Mouse (Mus musculus) adrenal gland, postnatal 0 days (tissue): ENCODE data around the gene Pcif1. TPM values are rescaled to one million over a fixed set of nuclear protein-coding genes. Genes with fewer than 3 reads are reported as not detected.

ENCODE experiments used
- polyA plus RNA-seq: library from polyadenylated mRNA; unstranded; fragments of >200 nt; fragmentation: Nextera tagmentation; extraction: Ambion mirVana; gene quantifications from 2 replicates; pipeline ENCODE4 v1.2.1, GENCODE M21; 2015

The Pcif1 gene
- 65.8 and 77.0 TPM in 2 replicates for polyA plus RNA-seq

DNA sequence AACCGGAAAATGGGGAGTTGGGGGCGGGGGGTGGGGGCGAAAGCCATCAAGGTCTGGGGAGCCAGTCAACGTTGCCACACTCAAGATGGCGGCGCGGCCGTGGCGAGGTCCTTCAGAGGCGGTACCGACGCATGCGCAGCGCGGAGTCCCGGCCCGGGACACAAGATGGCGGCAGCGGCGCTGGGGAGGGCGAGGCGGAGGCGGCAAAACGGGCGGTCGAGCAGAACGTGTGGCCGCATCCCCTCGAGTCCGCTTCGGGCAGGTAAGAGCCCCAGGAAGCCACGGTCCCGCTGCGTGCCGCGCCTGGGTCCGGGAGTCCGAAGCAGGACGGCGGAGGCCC is at the start of gene Pcif1:
Gene Pcif1 (plus strand): TSS at position 77 of the 340 bp plus-strand sequence.

DNA sequence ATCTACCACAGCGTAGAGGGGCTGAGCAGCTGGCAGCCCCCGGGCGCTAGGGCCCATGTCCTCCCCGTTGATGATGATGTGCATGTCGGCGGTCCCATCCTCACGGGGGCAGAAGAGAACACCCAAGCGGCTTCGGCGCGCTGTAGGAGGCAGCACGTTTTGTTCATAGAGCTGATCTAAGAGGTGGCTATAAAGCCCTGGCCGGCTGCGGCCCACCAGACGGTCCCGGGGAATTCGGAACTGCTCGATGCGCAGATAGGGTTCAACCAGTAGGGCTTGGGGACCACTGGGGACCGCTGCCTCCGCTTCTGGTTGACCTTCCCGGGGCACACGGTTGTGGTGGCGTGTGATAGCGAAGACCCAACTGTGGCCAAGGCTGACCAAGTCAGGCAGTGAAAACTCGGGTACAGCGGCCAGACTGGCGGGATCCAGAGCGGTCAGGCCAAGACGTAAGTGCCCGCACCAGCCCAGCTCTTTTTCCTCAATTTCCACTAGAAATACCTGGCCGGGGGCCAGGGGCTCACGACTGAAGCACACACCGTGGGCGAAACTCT is 46.3 kb upstream of the Pcif1 start, which contains the start of gene Ctsa:
Gene Ctsa (plus strand): TSS at position 126 of the 554 bp plus-strand sequence.

DNA sequence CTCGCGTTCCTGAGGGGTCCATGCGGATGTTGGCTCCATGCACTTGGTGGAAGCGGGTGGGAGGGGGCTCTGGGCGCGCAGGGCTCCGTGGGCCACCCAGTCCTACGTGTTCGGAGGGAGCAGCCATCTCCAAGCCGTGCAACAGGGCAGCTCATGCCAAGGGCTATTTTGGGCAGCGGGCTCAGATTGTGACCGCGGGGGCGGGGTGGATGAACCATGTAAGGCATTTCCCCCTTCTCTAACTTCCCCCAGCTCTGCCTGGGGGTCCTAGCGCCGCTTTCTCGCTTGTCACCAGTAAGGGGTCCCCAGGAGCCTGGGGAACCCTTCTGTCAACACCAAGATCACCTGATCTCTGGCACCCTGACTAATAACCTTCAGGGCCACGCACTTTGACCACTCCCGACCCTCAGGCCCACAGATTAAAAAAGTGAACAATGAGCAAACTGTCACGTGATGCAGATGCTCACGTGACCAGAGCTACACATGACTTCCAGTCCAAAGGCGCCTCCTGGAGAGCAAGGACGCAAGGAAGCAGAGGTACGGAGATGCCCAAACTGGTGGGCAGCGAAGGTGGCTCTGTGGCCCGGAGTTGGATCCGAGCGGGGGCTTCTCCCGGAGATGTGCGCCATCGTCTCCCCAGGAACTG is 45.7 kb upstream of the Pcif1 start, which contains the start of gene Neurl2:
Gene Neurl2 (minus strand): TSS at position 143 of the 646 bp plus-strand sequence.

DNA sequence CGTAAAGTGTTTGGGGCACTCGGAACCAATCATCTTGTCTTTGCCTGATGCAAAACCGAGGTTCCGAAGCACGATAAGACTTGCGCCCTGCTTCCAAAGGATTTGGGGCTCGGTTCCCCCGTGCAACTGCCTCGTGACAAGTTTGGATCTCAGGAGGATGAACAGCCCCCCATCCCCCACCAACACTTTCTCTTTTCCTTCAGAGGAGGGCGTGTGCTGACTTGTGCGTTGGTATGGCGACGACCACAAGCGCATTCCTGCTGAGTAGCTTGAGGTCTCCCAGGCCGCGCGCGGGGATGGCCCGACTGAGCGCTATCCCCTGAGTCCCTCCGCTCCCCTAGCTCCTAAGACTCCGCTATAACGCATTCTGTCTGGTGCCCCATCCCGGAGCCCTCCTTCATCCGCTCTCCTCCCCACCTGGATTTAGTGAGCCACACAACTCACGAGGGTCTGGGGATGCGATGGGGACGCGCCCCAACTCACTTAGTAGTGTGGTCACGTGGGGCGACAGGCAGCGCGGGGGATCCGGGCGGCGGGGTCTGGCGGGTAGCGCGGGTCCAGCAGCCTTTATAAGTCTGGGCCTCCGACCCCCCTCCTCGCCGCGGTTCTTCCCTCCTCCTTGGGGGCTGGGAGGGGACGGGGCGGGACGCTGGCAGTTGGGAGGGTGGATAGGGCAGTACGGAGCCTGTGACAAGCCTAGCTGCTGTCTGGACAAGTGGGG is 21.8 kb upstream of the Pcif1 start, which contains the start of gene Pltp:
Gene Pltp (minus strand): TSS at position 611 of the 721 bp plus-strand sequence.

DNA sequence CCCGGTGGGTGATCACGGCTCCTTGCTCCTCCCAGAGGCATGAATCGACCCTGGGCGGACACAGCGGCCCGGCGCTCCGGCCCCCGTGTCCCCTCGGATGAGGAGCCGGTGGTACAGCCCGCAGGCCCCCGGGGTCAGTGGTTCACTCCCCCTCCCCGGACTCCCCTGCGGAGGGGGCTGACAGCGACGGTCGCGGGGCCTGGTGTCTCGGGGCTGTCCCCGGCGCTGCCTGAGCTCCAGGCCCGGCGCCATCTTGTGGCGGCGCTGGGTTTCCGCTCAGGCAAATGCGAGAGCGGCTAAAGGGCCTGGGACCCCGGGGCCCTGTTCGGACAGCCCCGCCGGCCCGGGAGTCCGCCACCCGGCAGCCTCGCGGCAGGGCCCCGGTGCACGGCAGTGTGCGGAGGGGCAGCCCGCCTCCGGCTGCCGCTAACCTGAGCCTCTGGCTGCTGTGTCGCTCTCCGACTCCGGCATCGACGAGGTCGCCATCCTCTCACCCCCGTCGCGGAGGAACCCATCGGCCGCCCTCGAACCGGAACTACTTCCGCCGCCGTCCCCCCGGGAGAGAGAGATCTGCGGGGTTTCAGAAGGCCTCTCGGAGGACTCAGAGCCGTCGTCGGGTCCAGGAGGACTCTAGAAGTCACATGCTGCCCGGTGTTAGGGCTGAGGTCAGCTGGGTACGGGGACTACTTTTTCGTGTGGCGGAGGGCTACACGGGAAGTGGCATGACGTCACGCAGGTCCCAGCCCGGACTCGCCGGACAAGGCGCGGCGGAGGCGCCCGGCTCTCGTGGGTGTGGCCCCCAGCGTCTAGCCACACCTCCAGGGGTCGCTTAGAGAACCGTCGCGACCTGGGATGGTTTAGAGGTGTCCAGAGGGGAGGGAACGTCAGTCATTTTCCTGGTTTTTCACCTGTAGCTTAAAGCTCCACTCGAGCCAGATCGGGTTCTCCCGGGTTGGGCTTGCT is 32.3 kb downstream of the Pcif1 start, which contains the start of gene Zfp335:
Gene Zfp335 (minus strand): TSS at position 672 of the 963 bp plus-strand sequence.

DNA sequence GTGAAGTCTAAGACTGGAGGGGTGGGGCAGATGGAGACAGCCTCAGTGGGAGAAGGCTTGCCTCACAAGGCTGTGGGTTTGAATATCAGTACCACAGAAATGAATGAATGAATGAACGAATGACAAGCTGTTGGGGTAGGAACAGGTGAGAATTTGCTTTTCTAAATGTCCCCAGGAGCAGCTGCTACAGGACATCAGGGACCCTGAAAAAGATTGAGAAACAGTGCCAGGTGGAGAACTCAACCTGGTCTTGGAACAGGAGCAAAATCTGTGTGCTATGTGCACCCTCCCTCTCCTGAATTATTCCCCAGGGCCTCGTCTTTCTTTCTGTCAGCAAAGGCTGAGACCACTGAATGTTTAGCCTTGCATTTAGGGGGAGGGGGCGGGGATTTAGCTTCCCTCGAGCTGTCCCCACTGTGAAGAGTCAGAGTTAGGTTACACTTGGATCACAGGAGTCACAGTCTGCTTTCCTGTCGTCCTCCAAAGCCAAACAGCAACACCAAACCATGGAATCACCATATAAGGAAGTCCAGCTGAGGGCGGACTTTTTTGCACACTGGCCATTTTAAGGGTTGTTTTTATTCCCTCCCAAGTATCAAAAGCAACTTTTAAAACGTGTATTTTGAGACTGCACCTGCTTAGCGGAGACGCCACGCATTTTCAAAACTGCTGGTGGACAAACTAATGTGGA is 61.2 kb downstream of the Pcif1 start, which contains the start of gene Mmp9:
Gene Mmp9 (plus strand): TSS at position 641 of the 691 bp plus-strand sequence.

Other genes with a start within 250 kb of the Pcif1 start
- not detected in 2 replicates for gene Wfdc16, start 240.5 kb upstream of the Pcif1 start, polyA plus RNA-seq
- gene Wfdc10, start 223.3 kb upstream of the Pcif1 start, polyA plus RNA-seq: 0.33 TPM in 1 of 2 replicates, not detected in the other
- gene Wfdc9, start 222.7 kb upstream of the Pcif1 start, polyA plus RNA-seq: not detected in 2 replicates
- not detected in 2 replicates for gene Wfdc11, start 205.2 kb upstream of the Pcif1 start, polyA plus RNA-seq
- 0.21 and 0.61 TPM in 2 replicates for gene Wfdc13, start 194.2 kb upstream of the Pcif1 start, polyA plus RNA-seq
- gene Spint4, start 180.8 kb upstream of the Pcif1 start, polyA plus RNA-seq: not detected in 2 replicates
- gene Spint5, start 164.0 kb upstream of the Pcif1 start, polyA plus RNA-seq: not detected in 2 replicates
- 0.30 and 0.70 TPM in 2 replicates for gene Wfdc3, start 133.4 kb upstream of the Pcif1 start, polyA plus RNA-seq
- 52.3 and 62.8 TPM in 2 replicates for gene Dnttip1, start 133.3 kb upstream of the Pcif1 start, polyA plus RNA-seq
- gene Ube2c, start 109.4 kb upstream of the Pcif1 start, polyA plus RNA-seq: 79.0 and 81.0 TPM in 2 replicates
- gene Tnnc2, start 99.3 kb upstream of the Pcif1 start, polyA plus RNA-seq: 19.4 and 89.9 TPM in 2 replicates
- 34.8 and 51.2 TPM in 2 replicates for gene Snx21, start 93.5 kb upstream of the Pcif1 start, polyA plus RNA-seq
- gene Acot8, start 74.4 kb upstream of the Pcif1 start, polyA plus RNA-seq: 15.9 and 18.7 TPM in 2 replicates
- gene Zswim3, start 74.2 kb upstream of the Pcif1 start, polyA plus RNA-seq: 4.1 and 4.6 TPM in 2 replicates
- gene Zswim1, start 56.6 kb upstream of the Pcif1 start, polyA plus RNA-seq: 7.9 and 12.0 TPM in 2 replicates
- not detected in 2 replicates for gene Spata25, start 50.8 kb upstream of the Pcif1 start, polyA plus RNA-seq
- gene Ctsa, start 46.4 kb upstream of the Pcif1 start, polyA plus RNA-seq: 120 and 175 TPM in 2 replicates
- 6.9 and 7.3 TPM in 2 replicates for gene Neurl2, start 45.8 kb upstream of the Pcif1 start, polyA plus RNA-seq
- 15.2 and 19.5 TPM in 2 replicates for gene Pltp, start 21.6 kb upstream of the Pcif1 start, polyA plus RNA-seq
- 5.2 and 6.4 TPM in 2 replicates for gene Zfp335, start 32.5 kb downstream of the Pcif1 start, polyA plus RNA-seq
- 1.8 and 2.3 TPM in 2 replicates for gene Mmp9, start 61.5 kb downstream of the Pcif1 start, polyA plus RNA-seq
- 1.0 and 2.0 TPM in 2 replicates for gene Slc12a5, start 81.5 kb downstream of the Pcif1 start, polyA plus RNA-seq
- 23.1 and 27.8 TPM in 2 replicates for gene Ncoa5, start 155.6 kb downstream of the Pcif1 start, polyA plus RNA-seq
- 13.0 and 21.6 TPM in 2 replicates for gene Cd40, start 176.3 kb downstream of the Pcif1 start, polyA plus RNA-seq
- not detected in 2 replicates for gene 1700025C18Rik, start 211.4 kb downstream of the Pcif1 start, polyA plus RNA-seq